Mouse (Mus musculus) naive thymus-derived CD4-positive, alpha-beta T cell, adult 5 months (primary cell): ENCODE results near the gene Mettl25. TPM values are rescaled to one million over a fixed set of nuclear protein-coding genes. Genes with fewer than 3 reads are reported as not detected.

ENCODE experiments used
- polyA plus RNA-seq: library from polyadenylated mRNA; unstranded; fragments of 100-300 nt; shearing (Covaris generic); gene quantifications from one replicate; pipeline ENCODE4 v1.2.1, GENCODE M21; 2017

Mettl25 gene
- polyA plus RNA-seq: 9.7 TPM

DNA sequence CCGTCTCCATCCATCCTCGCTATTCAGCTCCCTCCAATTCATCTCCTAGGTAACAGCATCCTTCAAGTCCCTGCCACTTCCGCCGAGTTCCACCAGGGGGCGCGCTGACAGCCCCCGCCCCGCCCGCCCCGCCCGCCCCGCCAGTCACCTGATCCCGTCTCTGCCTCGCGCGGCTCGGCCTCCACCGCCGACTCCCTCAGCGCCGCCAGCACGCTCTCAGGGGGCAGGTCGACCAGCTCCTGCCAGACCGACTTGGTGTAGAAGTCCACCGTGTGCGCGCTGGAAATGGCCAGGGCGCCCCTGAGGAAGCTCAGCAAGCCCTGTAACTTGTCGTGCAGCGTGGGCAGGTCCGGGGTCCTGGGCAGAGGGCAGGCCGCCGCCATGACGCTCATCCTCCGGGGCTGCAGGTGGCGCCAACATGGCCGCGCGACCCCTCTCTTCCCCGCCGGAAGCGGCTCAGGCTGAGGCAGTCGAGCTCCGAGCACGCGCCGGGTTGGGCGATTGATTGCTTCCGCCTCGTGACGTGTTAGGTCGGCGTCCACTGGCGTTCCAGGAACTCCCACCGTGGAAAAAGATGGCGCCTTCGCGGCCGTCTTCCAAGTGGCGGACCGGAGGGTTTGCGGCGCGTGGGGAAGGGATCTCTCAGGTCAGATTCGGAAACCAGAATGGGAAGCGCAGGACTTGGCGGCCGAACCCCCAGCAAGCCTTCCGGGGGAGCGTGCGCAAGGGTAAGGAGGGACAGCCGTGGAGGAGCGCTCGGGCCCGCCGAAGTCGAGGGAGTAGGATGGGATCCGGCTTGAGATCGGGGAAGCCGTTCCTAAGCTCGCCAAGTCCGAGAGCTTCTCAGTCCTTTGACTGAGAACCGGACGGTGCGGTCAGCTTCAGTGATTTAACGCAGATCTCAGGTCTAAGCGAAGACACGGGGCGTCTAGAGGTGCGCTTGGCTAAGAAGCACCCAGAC, at the start of gene Mettl25, which contains the start of gene Ccdc59:
TSS of gene Mettl25 (minus strand) at position 453 of the 961 bp plus-strand sequence.
TSS of gene Ccdc59 (plus strand) at position 140 of the 961 bp plus-strand sequence.

Other genes with a start within 250 kb of the Mettl25 start
- 72.2 TPM for gene Ccdc59, start 313 bp downstream of the Mettl25 start, polyA plus RNA-seq